Mouse (Mus musculus) neural tube, embryonic 10.5 days (tissue): ENCODE results near the gene Pip5k1b.

Experiments used
- DNase-seq: peaks from one replicate; pipeline ENCODE4 v3.0.0-alpha.2; 2017; ENCODE audit warnings: low spot score; ENCODE audit errors: extremely low spot score

The Pip5k1b gene

GRCm38 (mm10) chr19:24518384-24518783 is 37.3 kb downstream of the Pip5k1b start:
- DNase-seq = no peak

GRCm38 (mm10) chr19:24517057-24517456 is 38.6 kb downstream of the Pip5k1b start:
- no peak for DNase-seq

- no peak for DNase-seq
Measured at GRCm38 (mm10) chr19:24515941-24516340, 39.7 kb downstream of the Pip5k1b start.

- no peak for DNase-seq
Measured at GRCm38 (mm10) chr19:24514661-24515642, 40.7 kb downstream of the Pip5k1b start.

- no peak for DNase-seq
Measured at GRCm38 (mm10) chr19:24513105-24513843, 42.4 kb downstream of the Pip5k1b start.

- DNase-seq = no peak
Measured at GRCm38 (mm10) chr19:24511939-24512338, 43.7 kb downstream of the Pip5k1b start.

- DNase-seq = no peak
Measured at GRCm38 (mm10) chr19:24509391-24509790, 46.3 kb downstream of the Pip5k1b start.

- DNase-seq = no peak
Measured at GRCm38 (mm10) chr19:24508087-24508767, 47.4 kb downstream of the Pip5k1b start.

GRCm38 (mm10) chr19:24502736-24503421 is 52.8 kb downstream of the Pip5k1b start:
- DNase-seq = no peak

- no peak for DNase-seq
Measured at GRCm38 (mm10) chr19:24501525-24501924, 54.1 kb downstream of the Pip5k1b start.

- no peak for DNase-seq
Measured at GRCm38 (mm10) chr19:24500431-24500830, 55.2 kb downstream of the Pip5k1b start.

- DNase-seq = no peak
Measured at GRCm38 (mm10) chr19:24499291-24499690, 56.4 kb downstream of the Pip5k1b start.

GRCm38 (mm10) chr19:24493887-24494286 is 61.8 kb downstream of the Pip5k1b start:
- no peak for DNase-seq

GRCm38 (mm10) chr19:24491824-24492223 is 63.8 kb downstream of the Pip5k1b start:
- no peak for DNase-seq

- no peak for DNase-seq
Measured at GRCm38 (mm10) chr19:24490275-24490674, 65.4 kb downstream of the Pip5k1b start.

- DNase-seq = no peak
Measured at GRCm38 (mm10) chr19:24486433-24487296, 69.0 kb downstream of the Pip5k1b start.

GRCm38 (mm10) chr19:24484612-24485194 is 71.0 kb downstream of the Pip5k1b start:
- DNase-seq = no peak

GRCm38 (mm10) chr19:24480916-24481315 is 74.8 kb downstream of the Pip5k1b start:
- no peak for DNase-seq
